Mouse (Mus musculus) right cerebral cortex, adult 18-20 months (tissue): ENCODE results near the gene Cpt1a.

ENCODE experiments used
- DNase-seq: peaks from one replicate; pipeline ENCODE4 v3.0.0; 2022; ENCODE audit warnings: mixed read lengths

Gene Cpt1a

GRCm38 (mm10) chr19:3431066-3431465 is 108.9 kb downstream of the Cpt1a start:
- no peak for DNase-seq

DNA sequence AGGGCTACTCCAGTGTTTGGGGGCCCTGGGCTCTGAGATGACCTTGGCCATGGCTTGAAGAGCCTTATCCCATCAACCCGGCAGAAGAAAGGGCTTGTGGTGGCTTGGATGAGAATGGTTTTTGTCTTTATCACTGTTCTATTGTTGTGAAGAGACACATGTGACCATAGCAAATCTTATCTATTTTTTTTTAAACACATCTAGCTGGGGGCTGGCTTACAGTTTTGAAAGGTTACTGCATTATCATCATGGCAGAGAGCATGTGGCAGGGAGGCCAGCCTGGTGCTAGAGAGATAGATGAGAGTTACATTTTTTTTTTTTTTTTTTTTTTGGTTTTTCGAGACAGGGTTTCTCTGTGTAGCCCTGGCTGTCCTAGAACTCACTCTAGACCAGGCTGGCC is 109.8 kb downstream of the Cpt1a start:
- no peak for DNase-seq

GRCm38 (mm10) chr19:3434124-3434523 is 112.0 kb downstream of the Cpt1a start:
- DNase-seq, result no peak

- DNase-seq, result no peak
These were observed 112.5 kb downstream of the Cpt1a start for GRCm38 (mm10) chr19:3434641-3435040.
